Mouse (Mus musculus) CD4-positive, CD25-positive, alpha-beta regulatory T cell, adult 4 months (primary cell): ENCODE measurements at regions not wholly inside any gene's neighbourhood (a gene's known extent, or its start where the extent isn't known, plus 50 kb on each side); places are given as distances from the start of the nearest gene placed in this dataset.
A peak's percentile ranks its signal among the peaks of the same experiment; 100 is the strongest.
"Not testable (repeated sequence)": the region's sequence is repeated elsewhere in the genome, so short reads cannot be mapped to it uniquely, and the experiment has no call there.

ENCODE experiments used
- ATAC-seq: one replicate; pipeline ENCODE4 v1.8.0; 2017

DNA sequence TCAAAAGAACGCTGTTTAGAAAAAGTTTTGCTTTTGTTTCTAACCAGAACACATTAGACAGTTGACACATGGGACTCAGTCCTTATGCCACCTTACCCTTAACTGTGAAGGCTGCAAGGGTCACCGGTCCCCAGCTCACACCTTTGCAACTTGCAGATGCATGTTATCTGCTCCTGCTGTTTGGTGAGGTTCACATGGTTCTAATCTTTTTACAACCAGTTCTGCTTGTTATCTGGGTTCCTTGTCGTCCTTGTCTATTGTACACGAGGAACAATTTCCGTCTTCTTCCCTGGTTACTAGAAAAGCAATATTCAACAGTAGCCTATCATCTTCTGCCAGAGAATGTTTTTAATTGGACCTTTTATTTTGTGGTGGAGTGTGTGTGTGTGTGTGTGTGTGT, 200.8 kb downstream of the Gm21738 start:
- ATAC-seq, result not testable (repeated sequence)

DNA sequence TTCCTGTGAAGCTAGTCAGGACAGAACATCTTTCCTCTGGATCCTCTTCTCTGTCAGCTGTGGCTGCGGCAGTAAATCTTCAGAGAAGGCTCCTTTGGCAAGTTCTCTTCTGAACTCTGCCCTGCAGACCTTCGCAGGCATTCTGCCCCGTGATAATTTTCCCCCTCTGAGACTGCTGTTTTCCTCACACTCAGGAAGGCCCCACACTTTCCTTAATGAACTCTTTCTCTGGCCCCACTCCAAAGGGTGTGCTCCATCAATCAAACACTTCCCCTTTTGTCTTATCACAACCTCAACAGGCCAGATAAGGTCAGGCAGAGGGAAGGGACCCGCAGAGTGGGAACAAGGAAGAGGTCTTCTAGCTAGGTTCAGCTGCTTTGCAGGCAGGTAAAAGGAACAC, 210.2 kb downstream of the Gm21738 start:
- ATAC-seq, result no peak

DNA sequence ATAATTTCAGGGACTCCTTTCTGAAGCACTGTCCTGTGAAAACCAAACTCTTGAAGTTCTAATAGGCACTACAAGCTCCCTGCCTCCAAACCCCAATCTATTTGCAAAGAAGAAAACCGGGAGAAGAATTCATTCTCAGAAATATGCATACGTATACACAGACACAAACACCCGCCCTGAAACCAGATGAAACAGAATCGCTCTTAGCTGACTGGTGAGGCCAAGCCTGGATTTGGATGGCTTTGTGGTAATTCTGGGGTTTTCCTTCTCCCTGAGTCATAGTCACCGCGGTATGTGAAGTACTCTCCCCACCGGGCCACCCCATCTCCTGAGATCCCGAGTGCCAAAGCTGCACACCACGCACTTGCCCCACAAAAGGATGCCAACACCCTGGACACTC, 238.5 kb downstream of the Gm21738 start:
- ATAC-seq, result peak; percentile 64

DNA sequence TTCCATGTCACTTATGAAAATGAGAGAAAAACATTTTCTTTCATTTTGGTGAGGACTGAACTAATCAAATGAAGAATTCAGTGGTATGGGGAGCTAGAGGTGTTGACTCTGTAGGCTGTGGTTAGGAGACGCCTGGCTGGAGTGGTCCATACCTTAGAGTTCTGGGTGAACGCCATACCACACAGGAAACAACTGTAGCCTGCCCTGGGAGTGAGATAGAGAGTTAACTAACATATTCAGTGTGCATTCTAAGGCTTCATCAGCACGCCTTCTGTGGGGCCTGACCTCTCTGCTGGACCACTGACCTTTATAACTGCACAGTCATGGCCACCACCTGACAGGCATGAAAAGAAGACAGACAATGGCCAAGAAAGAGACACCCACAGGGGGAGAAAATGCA, 240.7 kb downstream of the Gm21738 start:
- ATAC-seq, result not testable (repeated sequence)

DNA sequence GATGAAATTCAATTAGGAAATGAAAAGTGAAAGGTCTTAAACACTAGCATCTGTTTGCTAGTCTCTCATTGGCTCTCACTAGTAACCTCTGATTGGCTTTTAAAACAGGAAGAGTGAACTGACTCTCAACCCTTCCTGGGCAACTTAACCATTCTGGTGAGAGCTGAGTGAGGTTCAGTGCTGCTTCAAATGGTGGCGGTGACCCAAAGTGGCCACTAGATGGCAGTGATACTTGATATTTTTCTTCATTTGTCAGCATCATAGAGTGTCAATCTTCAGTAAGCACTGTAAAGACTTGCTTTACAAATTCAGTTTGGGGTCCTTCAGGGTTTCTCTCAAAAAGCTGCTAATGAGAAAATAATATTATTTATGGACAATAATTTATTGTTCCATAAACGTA, 243.4 kb downstream of the Gm21738 start:
- ATAC-seq, result no peak

DNA sequence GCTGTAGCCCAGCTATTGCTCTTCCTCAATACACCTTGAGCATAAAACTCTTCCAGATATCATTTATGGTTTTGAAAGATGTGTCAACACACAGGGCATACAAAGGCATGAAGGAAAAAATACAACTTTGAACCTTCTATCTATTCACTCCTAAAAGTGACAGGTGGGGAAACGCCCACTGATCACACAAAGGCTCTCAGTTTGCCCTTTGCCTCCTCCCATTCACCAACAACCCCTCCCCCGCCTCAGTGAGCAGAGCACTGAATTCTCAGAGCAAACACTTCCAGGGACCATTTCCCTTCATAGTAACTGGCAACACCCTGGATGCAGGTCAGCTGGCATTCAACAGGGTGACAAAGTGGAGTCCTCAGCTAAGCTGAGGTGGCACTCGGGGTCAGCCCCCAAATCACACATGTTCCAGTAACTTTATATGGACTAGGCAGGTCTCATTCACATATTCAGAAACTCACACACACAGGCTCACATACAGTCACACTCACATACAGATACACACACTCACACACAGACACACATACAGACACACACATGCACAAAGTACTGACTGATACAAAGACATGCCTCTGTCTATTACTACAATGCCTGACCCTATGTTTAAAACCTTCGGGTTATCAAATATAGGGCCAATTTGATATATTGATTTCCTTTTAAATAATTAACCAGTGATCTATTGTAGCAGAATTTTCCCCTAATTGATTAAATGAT, 248.3 kb downstream of the Gm21738 start:
- not testable (repeated sequence) for ATAC-seq

DNA sequence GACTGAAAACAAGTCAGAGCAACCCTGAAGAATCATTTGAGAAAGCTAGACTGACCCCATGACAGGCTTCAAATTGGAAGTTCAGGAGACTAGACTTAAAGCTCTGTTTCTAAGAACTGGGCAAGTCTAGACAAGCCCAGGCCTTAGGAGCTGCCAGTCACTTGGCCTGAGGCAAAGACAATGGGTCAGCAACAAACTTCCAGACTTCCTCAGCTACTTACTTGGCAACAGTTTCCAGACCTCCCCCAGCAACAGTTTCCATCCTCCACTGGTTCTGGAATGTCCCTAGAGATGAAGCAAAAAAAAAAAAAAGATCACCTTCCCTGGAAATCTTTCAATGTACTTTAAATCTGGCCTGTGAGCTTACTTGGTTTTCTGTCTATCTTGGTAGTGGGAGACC, 251.9 kb downstream of the Gm21738 start:
- ATAC-seq, result no peak

DNA sequence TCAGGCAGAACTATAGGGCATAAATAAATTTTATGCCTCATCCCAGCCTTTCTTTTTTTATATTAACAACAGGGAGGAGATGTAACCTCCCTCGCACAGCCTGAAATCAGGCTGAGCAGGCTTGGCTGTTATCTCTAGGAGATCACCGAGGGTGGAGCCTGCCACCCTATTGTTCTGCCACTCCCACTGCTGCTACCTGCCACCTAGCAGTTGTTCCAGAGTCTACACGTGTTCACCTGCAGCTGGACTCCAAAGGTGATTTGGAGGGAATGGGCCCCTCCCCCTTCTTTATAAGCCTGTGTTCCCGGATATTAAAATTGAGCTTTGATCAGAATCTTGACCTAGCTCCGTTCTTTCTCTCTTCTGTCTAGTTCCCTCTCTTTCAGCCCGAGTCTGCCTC, 245.8 kb upstream of the Ube2e2 start:
- ATAC-seq, result not testable (repeated sequence)

DNA sequence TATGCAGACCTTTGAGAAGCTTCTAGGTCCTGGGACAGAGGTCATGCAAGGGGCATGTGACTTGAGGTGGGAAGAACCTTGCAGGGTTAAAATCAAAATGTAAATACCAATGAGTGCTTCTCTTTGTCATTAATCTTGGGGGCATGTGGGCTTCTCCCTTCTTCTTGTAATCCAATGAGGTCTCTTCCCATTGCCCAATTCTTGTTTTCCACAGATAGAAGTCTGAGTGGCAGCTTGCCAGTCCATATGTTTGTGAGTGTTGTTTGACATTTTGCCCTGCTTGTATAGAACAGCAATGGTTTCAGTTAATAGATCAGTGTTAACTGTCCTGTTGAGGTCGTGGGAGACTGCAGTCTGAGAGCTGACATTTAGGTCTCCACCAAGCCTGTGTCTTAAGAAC, 237.5 kb upstream of the Ube2e2 start:
- no peak for ATAC-seq
